Mouse (Mus musculus) left cerebral cortex, postnatal 25 days (tissue): Measurements from ENCODE around the gene Otx2. TPM values are rescaled to one million over a fixed set of nuclear protein-coding genes. Genes with fewer than 3 reads are reported as not detected.
"Not testable (repeated sequence)": the region's sequence is repeated elsewhere in the genome, so short reads cannot be mapped to it uniquely, and the experiment has no call there.

ENCODE experiments used
- DNase-seq, 2 experiments: peaks; one replicate each; pipeline ENCODE4 v3.0.0; 2022; ENCODE audit warnings: low spot score in 2 of 2, mixed read lengths in 1 of 2
- intact Hi-C: fragments of 180-260 bp; cut with DNase I; formaldehyde crosslinking; loops from one replicate; pipeline ENCODE4 v1.15.1; 2025
- total RNA-seq, 2 experiments: library from RNA; stranded (reverse); gene quantifications; 2 replicates each; pipeline ENCODE4 v1.2.3; 2021

Gene Otx2
- total RNA-seq, 2 experiments from 2014 or later: 0.64 to 0.80 TPM

DNA sequence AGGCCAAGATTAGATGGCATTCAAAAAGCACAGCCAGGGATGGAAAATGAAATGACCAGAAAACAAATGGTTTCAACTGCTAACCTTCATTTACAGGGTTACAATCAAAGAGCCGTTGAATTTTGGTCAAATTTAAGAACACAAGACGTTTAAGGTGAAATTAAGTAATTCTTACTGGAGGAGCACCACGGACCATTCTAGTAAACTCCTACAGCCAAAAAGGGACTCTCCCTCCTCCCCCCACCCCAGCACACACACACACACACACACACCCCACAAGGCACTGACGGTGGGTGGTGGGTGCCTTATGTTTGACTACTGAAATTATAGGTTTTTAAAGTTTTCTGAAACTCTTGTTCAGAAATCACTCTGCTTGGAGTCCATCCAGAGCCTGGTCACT is 16.9 kb downstream of the Otx2 start:
- DNase-seq: no peak
- intact Hi-C loops: loop anchor here (5.0 kb wide), 1 partner anchor 146 kb away; no protein-coding TSS in a partner anchor

DNA sequence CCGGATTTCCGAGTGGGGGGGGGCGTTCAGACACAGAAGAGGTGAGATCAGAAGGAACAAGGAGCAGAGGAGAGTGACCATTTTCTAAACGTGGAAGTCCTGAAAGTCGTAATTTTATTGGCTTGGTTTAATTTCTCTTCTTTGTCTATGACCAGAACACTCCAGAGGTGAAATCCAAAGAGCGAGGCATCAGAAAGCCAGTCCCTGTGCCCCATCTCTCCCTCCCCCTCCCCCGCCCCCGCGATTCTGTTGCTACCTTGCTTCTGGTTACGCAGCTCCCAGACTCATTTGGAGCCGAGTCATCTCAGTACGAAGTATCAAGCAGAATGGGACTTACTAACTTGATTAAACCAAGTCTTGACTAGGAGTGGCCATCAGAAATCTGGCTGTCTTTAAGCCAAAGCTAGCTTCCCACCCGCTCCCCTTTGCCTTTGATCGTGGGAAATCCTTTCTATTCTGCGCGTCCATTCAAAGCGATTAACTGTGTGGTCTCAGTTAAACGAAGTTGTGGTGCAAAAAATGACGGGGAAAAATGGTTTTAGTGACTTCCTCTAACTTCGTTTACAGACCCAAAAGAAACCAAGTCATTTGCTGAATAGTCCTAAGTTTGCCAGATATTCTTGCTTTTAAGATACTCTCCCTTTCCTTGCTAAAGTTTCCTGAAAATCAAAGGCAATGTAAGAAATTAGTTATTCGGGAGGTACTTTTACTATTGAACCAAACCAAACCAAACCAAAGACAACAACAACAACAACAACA is 17.6 kb downstream of the Otx2 start:
- no peak for DNase-seq
- intact Hi-C loops: loop anchor here (5.0 kb wide), 1 partner anchor 146 kb away; no protein-coding TSS in a partner anchor

DNA sequence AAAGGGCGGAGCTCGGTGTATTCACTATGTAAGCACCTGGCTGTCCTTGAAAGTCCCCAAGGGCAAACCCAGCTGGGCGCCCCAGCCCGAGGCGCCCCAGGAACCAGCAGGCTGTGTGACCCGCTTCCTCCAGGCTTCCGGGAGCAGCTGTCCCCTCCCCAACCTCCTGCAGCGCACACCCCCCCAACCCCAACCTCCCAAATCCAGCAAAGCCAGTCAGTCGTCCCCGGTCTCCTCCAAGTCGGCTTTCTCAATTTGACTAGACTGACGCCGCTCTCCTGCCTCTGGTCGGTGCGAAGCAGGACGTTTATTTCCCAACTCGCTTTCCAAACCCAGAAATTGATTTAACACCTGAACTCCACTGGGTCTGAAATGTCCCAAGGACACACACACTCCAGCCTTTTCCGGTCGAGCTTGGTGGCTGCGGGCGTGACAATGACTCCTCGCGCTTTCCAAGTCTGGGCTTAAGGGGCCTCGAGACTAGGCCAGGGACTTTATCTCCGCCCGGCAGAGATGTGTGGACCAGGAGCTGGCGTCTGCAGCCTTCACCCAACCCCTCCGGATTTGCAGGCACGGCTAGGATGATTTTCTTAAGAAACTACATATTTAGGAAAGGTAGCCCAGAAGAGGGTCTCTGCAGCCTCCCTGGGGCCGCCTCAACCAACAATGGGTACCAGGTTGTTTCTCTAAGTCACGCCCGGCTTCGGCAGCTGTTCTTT is 18.4 kb downstream of the Otx2 start:
- intact Hi-C loops: loop anchor here (5.0 kb wide), 1 partner anchor 147 kb away; no protein-coding TSS in a partner anchor
- DNase-seq: no peak

DNA sequence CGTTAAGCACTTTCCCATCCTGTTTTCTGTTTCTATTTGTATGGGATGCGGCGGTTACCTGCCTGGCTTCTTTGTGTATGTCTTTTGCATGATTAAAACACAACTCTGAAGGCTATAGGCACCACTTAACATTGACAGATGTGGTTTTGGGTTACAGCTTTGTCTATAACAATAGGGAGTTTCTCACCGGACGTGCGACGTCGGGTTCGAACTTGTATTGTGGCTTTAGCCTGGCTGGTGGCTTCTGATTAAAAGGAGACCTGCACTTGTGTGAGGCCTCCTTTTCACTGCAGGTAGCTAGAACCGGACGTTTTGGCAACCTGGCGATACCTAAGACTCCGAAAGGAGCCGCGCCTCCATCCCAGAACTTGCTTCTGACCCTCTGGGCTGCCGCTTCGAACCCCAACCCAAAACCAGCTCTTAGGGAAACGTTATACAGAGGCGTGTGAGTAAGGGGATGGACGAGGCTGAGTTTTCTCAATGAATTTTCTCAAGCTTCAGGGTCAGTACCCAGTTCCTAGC is 19.0 kb downstream of the Otx2 start:
- DNase-seq: no peak
- intact Hi-C loops: loop anchor here (5.0 kb wide), 1 partner anchor 148 kb away; no protein-coding TSS in a partner anchor

DNA sequence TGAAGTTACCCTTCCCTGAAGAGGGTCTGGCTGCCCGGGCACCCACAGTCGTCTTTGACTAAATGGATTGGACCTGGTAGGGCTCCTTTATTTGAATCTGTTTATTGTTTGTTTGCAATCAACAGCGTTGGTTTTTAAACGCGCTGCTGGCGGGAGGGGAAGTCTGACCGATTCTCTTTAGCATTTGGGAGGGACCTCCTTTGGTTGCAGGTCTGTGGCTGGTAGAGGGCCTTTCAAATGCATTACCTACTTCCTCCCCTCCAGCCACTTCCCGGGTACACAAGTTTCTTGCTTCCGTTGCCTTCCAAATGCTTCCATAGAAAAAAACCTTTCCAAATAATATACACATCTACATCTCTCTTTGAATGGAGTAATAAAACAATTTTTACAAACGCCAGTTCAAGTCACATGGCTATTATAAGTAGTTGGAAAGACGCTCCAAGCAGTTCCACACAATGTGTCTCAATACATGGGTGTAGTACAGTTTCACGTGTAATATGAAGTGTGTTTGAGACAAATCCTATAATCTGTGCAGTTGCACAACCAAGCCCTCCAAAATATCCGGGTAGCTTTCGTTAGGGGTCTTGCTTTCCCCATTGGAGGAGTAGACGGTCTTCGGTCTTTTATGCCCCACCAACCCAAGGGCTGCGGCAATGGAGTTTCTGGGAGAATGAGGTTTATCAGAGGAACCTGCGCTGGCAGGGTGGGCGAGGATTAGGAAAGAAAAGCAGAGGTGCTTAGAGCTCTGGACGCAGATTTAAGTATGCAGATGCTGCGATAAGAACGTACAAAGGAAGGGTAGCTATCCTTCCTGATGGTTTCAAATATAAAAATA is 19.7 kb downstream of the Otx2 start:
- intact Hi-C loops: no loop called here

DNA sequence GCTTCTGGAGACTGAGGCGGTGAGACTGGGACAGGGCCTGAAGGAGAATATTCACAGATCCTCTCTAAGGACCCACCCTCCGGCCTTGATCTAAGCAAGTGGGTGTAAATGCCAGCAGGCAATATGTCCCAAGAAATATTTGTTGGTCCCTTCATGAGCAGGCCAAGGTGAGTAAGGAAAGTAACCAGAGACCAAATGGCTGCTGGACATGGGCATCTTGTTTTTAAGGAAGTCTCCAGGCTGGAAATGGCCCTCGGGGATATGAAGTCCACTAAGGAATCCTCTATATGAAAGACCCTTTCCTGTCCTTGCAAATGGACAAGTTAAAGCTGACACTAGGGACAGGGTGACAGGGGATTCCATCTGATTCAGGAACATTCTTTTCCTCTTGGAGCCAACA is 20.5 kb downstream of the Otx2 start:
- no peak for DNase-seq
- intact Hi-C loops: no loop called here

More for the DNA sequence above, 19.7 kb downstream of the Otx2 start:
- no peak for DNase-seq

DNA sequence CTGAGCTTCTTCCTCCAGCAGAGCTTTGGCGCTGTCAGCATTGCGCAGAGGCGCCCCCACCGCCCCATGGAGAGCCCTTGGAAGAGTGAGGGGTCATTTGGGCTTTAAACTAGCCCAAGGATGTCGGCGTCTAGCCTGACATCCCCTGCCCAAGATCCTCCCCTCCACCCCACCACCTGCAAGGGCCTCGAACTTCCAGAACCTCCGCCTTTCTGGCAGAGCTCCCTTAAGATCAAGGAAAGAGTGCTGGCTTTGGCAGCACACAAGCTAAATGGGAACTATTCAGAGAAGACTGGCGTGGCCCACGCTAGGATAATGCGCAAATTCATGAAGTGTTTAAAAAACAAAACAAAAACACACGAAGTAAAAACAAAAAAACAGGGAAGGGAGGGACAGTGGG is 21.4 kb downstream of the Otx2 start:
- no peak for DNase-seq
- intact Hi-C loops: no loop called here

DNA sequence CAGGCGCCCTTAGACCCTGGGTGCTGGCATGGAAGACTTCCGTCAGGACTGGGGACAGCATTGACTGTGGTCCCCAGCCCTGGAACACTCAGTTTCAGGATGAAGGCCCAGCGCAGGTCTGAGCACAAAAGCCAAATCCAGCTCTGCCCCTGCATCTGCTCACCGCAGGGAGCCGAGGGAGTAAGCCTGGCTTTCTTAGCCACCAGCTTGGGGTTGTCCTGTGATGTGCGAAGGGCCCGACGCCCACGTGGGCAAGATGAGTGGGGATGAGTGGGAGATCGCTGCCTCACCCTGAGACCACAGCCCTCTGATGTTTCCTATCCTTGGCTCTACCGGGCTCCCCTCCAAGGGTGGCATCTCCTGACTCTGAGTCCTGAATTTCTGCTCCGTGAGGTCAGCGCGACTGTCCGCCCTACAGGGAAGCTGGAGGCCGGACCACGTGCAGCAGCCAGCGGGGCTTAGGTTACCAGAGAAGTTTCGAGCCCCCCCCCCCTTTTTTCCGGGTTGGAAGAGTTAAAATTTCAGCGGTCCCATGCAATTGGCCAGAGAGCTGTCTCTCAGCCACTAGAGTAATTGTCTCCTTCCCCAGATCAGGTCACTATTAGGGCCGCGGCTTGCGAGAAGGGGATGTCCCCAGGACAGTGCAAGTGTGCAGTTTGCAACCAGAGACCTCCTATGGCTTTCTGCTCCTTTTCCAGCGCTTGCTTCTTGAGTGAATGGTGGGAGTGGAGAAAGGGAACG is 22.0 kb downstream of the Otx2 start:
- no peak for DNase-seq
- intact Hi-C loops: no loop called here

DNA sequence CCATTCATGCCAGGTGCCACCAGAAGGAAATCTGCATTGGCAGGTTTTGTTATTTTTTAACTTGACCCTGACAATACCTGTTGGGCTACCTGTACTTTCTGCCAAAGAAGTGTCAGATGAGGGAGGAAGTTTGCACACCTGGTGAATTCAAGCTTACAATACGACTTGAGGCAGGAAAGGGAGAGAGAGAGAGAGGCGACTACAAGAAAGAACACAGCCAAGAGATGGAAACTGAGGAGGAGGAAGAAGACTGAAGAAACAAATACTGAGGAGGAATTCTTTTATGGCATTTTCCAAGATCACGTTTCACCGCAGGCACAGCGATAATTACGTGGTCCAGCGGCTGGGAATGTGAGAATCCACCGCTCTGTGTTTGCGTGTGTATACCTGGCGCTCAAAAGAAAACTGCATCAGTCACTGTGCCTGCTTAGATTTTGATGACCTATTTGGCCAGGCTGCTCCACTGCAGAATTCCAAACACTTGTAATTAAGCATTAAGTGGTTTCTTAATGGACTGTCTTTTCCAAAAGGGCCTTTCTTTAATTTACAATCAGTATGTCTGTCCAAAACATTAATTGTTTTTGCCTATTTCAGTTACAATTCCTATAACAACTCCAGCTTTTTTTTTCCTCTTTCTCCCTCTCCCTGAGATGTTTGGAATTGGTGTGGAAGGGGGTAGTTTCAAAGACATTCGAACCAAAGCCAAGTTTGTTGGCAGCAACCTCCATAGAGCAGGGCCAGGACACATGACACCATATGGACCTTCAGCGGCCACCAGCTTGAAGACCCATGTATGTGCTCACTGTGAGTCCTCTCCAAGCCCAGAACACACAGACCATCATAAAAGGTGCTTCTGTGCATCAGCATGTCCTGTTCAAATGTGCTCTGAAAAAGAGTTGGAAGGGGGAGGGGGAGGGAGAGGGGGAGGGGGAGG is 31.9 kb downstream of the Otx2 start:
- DNase-seq: no peak
- intact Hi-C loops: no loop called here

DNA sequence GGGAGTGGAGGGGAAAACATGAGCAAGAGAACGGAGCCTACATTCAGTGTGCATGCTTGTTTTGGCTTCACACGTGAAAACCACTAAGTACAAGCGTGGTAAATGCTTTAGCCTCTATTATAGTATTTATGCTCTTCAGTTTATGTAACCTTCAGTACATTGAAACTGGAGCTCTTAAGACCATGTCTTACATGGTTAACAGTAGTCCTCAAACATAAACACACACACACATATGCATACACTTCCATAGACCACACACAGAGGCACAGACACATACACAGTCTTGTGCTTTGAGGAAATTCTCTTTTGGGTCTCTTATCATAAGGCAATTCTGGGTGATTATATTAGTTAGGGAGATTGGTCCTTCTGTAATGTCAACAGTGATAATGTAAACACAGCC is 40.5 kb downstream of the Otx2 start:
- intact Hi-C loops: no loop called here
- DNase-seq: no peak

DNA sequence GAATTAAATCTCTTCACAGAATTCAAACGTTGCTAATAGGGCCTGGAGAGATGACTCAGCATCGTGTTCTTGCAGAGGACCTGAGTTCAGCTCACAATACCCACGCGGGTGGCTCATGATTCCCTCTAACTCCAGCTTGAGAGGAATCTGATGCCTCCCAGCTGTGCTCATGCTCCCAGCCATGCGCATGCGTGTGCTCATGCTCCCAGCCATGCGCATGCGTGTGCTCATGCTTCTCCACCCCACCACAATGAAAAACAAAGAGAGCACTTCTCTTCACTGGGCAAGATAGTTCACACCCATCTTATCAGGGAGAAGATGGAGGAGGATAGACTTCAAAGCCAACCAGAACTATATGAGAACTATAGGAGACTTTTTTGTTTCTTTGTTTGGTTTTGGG is 41.3 kb downstream of the Otx2 start:
- intact Hi-C loops: no loop called here
- DNase-seq: no peak

DNA sequence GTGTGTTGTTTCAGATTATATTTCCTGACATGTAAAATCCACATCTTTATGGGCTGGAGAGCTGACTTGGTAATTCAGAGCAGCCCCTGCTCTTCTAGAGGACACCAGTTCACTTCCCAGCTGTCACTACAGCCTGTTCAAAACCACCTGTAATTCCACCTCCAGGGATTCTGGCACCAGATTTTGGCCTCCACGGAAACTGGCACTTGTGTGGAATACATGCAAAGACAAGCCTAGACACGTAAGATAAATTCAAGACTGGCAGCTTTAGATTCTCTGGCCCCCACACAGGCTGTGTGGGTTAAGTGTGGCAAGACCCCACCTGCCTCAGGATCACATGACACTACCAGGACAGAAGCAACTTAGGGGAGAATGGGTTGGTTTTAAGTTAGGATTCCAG is 42.1 kb downstream of the Otx2 start:
- DNase-seq: no peak
- intact Hi-C loops: no loop called here

DNA sequence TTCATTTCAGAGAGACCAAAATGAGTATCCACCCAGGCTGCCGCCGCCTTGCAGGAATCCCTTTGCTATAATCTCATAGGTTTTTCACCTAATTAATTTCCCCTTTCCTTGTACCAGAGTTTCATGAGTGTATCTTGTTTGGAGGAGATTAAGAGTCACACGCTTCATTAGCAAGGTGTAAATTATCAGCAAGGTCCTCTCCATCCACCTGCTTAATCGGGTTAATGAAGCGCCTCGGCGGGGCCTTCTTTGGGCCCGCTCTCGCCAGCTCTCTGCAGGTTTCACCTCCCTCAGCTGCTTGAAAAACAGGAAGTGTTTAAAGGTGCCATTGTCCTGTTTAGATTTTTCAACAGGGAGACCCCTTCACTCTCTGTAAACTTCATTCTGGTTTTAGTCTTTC is 44.2 kb downstream of the Otx2 start:
- intact Hi-C loops: no loop called here
- no peak for DNase-seq

DNA sequence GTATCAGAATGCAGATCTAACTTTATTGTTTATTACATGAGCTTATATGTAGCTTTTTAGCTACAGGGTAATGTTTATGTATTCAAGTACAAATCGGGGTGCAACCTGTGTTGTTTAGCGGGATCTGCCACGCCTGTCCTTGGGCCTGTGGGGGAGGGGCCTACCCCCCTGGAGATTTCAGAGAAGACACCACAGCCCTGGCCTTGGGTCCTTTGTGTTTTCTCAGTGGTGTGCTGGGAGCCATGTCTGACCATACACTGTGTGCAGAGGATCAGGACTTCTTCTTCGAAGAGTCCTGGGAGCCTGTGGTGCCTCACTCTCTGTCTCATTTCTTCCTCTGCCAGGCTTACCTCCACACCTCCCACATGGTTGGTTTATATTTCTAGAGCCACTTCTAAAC is 47.3 kb downstream of the Otx2 start:
- intact Hi-C loops: no loop called here
- DNase-seq: no peak

DNA sequence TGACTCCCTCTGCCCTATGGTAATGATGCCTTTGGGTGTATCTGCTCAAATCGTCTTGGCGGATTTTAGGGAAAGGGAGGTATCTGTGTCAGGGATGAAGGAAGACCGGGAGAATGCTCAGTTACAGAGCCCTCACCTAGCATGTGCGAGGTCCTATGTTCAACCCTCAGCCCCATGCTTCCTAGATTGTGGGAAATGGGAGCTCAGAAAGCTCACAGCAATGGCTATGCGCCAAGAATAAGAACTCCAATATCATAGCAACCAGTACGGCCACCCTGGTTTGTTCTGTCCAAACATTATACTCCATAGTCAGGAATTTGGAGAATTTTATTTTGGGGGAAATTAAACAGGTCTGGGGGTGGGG is 48.3 kb downstream of the Otx2 start:
- intact Hi-C loops: no loop called here

DNA sequence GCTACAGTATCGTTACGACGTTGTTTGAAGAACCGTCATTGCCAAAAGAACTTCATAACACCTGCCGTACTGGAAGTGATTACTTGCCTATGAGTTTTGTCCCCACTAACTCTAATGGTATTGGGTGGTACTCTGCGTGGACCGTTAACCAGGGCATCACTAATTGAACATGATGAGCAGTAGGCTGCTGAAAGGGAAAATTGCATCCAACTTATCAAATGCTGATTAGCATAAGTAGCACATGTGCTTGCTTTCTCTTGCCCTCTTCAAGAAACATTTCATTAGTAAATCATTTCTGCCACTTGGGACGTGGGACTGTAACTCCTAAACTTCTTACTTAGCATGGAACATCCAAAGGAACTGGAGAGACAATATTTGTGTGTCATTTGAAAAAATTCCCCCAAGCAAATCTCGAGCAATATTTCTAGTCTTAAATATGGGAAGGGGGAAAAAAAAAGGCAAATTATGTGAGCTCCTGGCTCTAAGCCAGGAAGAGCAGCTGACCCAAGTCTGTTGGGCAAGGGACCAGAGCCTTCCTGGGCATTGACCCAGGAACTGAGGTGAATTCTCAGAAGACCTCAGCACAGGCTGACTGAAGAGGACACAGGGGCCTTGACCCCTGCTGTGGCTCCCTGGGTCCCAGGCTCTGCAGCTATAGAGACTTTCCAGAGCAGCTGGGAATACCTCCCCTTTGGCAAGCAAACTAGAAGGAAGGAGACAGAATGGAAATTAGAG is 48.9 kb downstream of the Otx2 start:
- intact Hi-C loops: no loop called here
- DNase-seq: no peak

More for the DNA sequence above, 48.3 kb downstream of the Otx2 start:
- DNase-seq: no peak

DNA sequence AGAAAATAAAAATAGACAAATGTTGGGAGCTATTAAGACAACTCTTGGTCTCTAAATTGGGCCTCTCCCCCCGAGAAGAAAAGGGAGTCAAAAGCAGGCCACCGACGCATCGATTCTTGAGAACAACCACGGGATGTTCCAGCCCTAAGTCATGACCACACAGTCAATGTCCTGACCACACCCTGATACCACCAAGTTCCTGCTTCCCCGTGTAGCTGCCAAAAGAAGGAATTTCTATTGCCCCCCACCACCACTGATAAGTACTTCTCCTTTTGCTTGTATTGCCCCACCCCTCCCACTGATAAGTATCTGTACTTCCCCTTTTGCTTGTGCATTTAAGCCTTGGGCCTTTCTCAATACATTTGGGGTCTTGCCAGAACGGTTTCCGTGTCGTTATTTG is 50.9 kb downstream of the Otx2 start:
- intact Hi-C loops, DNase-seq: not testable (repeated sequence)

DNA sequence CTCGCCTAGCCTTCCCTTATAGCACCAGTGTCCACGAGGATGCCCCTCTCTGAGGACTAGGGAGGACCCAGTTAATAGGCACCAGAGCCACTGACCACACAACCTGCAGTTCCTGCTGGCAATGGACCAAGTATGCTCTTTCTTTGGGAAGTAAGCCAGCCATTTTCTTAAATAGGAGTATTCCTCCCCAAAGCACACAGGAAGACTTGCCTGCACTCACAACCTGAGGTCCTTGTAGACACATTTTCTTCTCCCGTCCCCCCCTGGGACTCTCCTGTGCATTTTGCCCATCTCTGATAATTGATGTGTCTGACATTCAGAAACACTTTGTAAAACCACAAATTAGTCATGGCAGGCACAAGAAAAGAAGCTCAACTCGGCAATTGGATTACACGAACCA is 57.3 kb downstream of the Otx2 start:
- DNase-seq: no peak
- intact Hi-C loops: no loop called here
